Mouse (Mus musculus): ENCODE results near the gene Qk. TPM values are rescaled to one million over a fixed set of nuclear protein-coding genes. Genes with fewer than 3 reads are reported as not detected.

Gene Qk
- polyA plus RNA-seq (2017; shearing (Covaris generic)) = 74.0 TPM

DNA sequence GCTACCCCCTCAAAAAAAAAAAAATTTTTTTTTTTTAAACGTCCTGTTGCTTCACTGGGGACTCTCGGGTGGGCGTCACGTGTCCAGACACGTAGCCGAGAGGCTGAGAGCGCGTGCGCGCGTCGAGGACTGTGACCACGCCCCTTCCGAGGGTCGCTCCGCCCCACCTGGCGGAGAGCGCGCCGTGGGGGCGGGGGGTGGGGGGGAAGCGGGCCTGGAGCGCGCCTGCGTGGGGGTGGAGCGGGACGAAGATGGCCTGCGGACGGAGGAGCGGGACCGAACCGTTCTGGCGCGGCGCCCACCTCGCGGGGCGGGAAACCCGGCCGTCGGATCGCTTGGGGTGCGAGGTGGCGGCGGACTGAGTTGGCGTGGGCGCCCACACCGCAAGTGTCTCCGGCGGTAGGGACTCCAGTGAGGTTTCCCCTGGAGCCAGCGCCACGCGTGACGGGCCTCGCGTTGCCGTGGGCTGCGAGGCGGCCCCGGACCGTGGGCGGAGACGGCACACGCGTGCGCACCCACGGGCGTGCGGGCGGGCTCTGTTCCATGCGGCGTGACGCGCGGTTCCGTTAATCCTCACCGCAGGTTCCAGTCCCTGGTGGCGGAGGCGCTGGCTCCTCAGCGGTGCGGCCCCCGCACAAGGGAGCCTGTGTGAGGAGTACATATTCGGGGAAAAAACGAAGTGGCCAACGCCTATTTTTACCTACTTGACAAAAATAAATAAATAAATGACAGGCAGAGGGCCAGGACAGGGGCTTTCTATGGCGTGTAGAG lies at the start of gene Qk:
Gene Qk, minus strand, starts transcription at position 170 of the 771 bp plus-strand sequence.

All from effector memory CD4-positive, alpha-beta T cell, adult 7 months (primary cell).